Mouse (Mus musculus): ENCODE results near the gene 4930469K13Rik.

DNA sequence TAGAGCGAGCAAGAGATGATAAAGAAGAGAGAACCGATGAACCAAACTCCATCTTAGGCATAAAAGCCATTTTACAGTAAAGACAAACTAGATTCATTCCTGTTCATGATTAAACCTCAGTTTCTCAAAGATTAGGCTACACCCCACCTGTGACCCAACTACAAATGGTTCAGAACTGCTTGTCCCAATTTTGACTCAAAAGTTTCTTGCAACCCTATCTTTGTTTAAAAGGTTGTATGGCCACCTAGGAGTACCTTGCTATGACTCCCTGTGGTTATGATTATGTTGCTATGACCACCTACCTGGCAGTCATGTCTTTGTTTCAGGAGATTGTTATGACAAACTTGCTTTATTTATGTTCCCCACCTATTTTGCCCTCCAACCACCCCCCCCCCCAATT, 90.7 kb downstream of the 4930469K13Rik start:
- TF ChIP-seq FLI1 (IDR thresholded peaks at IDR 0.05; ENCODE audit: low read length): no peak
- no peak for TF ChIP-seq GATA1 (IDR thresholded peaks at IDR 0.05; ENCODE audit: borderline replicate concordance, low read length)
